Mouse (Mus musculus) erythroblast, adult 5-6 weeks (primary cell): ENCODE results near the gene 1700020A23Rik. TPM values are rescaled to one million over a fixed set of nuclear protein-coding genes. Genes with fewer than 3 reads are reported as not detected.

Source experiments
- ATAC-seq: replicated peaks from 2 replicates; pipeline ENCODE4 v1.8.0; 2016; ENCODE audit warnings: moderate number of reproducible peaks, mild to moderate bottlenecking, moderate TSS enrichment, inconsistent platforms; ENCODE audit not compliant: poor library complexity, low FRiP score, severe bottlenecking
- total RNA-seq, 2 experiments: library from RNA; stranded (forward) in 1 of 2; stranded (reverse) in 1 of 2; fragments of 150-400 nt in 1 of 2; fragments of 200-764, 138-1000 nt in 1 of 2; gene quantifications; 2 replicates each; pipeline versions ENCODE4 v1.2.3 to v1.2.4; 2015 to 2017; ENCODE audit warnings: low replicate concordance in 2 of 2

Gene 1700020A23Rik
- total RNA-seq, 2 experiments from 2014 or later = not detected

DNA sequence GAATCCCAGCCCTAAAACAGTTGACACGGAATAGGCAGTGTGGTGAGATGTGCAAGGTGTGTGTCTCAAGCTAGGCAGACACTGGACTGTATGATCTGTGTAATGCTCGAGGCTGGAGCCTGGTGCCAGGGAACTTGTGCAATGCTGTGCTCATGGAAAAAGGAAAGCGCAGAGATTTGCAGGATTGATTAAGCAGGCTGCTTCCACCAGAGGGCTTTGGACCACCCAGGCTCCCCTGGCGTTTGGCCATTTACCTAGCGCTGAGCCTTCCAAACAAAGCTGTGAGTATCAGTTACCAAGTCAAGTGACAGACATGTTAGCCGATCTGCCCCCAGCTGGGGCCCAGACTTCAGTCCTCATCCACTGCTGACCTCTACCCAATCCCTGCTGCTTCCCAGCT is 3.1 kb downstream of the 1700020A23Rik start:
- no peak for ATAC-seq

DNA sequence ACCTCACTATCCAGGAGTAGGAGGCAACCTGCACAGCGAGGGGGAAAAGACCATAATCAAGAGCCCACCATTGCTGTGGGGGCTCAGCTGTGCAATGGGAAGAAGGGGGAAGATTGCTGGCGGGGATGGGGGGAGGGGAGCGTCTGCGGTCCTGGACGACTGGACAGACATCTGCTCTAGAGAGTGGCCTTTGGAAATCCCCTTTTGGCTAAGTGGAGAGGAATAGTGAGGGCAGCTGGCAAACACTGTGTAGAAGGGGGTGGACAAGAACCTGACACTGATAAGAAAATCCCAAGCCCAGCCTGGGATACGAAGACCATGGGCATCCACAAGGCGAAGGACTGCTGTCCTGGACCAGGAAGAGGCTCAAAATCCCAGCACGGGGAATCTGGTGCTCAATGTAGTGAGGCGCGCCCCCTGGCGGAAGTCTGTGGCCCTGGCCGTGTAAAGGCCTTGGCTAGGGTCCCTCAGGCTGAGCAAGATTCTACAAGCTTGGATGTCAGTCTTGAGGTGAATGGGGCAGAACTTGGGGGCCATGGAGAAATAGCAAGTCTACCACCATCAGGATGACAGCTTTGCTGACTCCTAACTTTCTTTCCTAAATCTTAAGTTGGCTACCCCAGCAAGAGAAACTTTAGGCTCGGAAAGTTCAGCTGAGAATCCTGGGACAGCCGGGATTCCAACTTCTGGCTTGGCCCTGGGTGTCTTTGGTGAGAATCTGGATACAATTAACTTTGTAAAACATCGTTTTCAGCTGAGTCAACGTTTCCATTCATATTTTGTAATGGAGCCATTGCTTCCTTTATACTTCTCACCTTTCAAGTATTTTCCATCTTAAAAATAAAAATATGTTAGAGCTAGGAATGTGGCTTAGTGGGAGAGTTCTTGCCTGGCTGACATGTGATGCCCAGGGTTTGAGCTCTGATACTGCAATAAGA is 6.8 kb downstream of the 1700020A23Rik start:
- peak; percentile 73; the same call in 1 of the 2 replicates for ATAC-seq

DNA sequence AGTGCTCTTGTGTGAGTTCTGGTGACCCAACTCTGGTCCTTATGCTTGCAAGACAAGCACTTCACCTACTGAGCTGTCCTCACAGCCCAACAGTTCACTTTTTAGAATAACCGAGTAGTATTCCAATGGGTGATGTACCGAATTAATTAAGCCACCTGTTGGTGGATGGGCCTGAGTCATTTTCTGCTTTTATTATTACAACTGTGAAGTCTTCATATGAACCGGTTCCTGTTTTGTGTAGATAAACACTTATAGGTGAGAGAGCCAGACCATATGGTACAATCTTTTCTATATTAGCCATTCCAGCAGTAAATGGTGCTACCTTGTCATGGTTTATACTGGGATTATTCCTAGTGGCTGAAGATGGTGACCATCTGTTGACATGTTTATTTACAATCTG is 7.7 kb downstream of the 1700020A23Rik start:
- no peak for ATAC-seq

DNA sequence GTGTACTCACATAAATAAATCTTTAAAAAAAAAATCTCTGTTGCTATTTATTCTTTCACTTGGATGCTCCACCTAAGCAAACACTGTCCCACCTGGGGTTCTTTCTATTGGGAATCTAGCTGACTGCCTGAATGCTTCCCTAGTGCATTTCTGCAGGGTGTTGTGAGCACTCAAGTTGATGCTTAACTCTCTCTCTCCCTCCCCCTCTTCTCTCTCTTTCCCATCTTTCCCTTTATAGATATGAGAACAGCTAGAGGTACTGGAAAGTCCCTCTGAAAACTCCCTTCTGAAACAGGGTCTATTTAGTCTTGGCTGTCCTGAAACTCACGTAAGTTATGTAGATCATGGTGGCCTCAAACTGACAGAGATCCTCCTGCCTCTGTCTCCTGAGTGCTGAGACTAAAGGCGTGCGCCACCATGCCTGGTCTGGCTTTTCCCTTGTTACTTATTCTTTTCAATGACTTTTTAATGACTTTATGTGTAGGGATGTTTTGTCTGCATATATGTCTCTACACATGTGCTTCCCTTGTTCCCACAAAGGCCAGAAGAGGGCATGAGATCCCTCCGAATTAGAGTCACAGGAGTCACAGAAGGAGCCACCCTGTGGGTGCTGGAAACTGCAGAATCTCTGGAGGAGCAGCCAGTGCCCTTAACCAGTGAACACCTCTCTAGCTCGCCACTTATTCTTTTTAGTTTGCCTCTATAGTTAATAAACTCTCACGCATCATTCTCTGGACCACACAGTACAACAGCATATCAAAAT is 9.2 kb downstream of the 1700020A23Rik start:
- no peak for ATAC-seq

DNA sequence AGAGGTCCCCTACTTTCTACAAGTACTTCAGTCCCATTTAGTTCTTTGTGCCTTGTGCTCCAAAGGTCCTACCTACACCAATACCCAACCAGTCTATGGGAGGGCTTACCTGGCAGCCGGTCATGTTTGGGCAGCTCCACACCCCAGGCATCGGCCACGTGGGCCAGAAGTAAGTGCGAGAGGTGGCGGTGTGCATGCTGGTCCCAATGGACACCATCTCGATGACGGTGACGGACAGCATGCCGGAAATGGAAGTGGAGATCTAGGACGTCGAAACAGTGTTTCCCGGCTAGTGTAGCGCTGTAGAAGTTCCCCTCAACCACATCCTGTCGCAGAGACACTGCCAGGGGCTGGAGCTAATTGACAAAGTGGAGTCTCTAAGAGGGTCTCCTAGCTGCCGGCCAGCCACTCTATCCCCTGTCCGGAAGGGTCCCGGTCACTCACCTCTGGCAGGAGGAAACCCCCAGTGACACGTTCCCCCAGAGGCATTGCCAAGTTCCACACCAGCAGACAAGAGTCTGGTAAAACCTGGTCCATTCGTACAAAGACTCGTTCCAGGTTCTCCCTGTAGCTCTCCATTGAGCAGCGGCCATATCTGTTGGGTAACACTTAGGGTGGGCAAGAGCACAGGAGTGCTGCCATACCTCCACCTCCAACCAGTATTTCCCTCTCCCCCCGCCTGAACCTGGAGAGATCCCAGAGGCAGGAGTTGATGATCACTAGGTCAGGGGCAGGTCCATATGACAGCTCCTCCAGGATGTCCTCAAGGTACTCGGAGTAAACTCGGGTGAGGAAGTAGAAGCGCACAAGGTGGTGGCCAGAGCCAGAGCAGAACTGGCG is 16.9 kb downstream of the 1700020A23Rik start:
- no peak for ATAC-seq

DNA sequence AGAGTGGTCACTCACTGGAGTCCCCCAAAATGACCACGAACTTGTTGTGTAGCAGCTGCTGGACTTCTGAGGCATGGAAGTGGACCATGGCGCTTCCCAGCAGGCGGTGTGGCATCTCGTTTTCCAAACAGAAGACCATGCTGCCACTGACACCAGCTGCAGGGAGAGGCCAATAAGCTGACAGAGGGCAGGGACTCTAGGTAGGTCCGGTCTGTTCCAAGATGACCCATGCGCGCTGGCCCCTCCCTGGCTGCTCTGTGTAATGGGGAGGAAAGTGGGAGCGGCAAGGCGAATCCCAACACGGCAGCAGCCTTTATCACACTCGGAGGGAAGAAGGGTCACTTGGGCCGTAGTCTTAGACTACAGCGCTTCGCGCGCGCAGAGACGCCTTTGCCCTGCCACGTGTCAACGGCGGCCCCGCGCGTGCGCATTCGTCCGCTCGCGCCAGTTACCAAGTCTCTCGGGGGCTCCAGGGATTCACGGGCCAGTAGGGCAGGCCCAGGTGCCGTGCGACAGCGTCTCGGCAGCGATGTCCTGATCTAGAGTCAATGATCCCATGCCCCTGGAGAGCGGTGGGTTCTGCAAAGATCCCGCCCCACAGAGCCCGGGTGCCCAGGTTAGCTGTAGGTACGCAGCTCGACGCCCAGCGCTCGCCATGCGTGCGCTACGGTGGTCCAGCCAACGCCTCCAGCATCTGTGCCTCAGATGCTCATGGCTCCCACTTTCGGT is 18.5 kb downstream of the 1700020A23Rik start:
- ATAC-seq = peak; percentile 64

DNA sequence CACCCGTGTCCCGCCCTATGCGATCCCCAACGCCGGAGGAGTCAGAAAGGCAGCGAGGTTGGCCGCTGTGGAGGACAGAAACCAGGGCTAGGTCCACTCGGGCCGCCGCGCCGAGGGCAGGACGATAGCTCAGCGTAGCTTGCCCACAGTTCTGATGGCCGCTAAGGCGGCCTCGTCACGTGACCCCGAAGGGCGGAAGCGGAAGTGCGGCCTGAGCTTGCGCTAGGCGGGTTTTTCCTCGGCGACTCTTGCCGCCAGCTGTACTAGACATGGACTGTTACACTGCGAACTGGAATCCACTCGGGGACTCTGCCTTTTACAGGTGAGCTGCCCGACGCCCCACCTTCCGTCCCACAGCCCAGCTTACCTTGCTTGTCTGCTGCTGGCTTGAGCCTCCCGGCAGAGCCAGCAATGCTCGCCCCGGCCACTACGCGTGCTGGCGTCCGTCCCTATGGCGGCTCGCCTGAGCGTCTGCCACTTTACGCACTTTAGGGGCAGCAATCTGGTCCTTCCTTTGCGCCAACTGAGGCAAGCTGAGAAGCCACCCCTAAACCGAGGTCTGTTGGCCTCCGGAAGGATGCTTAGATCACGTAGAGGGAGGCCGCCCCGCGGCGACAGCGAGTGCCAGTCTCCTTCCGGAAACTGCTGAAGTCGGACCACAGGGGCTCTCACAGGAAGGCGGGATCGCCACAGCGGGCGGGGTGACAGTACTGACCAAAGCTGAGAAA is 19.2 kb downstream of the 1700020A23Rik start, which contains the start of the genes Vps16 and Pced1a:
Gene Vps16, plus strand, starts transcription at position 214 of the 728 bp plus-strand sequence.
Gene Pced1a, minus strand, starts transcription at position 576 of the 728 bp plus-strand sequence.
- ATAC-seq = peak; percentile 91

DNA sequence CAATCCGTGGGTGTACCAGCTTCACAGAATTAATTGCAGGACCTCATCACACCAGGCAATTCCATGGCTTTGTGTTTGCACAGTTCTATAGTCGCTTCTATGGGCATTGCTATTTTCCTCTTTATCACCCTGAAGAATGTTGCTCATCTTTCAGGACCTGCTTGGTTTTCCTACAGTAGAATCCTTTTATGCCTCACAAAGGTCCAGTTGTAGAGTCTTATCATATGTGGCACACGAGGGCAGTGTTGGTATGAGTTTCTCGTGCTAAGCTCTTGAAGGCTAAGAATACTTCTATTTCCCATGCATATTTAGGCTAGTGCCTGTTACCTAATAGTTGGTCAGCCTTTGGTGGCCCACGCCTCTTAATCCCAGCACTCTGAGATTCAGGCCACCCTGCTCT is 20.1 kb downstream of the 1700020A23Rik start:
- ATAC-seq = no peak

DNA sequence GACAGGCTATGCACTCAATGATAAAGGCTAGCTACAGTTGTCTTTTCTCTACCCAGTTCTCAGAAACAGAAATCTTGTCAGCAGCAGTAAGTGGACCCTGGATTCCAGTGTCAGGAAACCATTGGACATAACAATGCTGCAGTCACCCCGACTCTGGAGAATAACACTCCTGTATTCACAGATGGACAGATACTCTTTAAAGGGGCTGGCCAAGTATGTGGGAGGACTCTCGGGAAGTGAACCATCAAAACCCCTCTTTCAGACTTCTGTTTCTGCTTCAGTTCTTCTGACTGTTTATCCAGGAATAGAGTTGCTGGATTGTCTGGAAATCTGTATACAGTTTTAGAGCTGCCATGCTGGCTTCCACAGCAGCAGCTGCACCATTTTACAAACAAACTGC is 24.8 kb downstream of the 1700020A23Rik start:
- ATAC-seq = no peak

DNA sequence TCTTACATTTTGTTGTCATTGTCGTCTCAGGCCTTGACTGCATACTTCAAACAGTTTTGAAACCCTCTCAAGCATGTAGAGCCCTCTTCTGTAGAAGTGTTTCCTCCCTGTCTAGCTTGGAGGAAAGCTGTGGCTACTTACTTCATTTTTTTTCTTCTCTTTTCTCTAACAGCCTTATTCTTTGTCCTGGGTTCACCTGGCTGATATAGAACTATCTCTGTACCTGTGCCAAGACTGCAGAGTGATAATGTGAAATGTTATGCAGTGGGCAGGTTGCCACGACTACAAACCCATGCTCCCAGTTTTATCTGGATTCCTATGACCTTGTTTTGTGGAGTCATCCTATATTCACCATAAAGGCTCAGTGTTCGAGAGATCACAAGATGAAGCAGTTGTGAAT is 25.4 kb downstream of the 1700020A23Rik start:
- no peak for ATAC-seq

DNA sequence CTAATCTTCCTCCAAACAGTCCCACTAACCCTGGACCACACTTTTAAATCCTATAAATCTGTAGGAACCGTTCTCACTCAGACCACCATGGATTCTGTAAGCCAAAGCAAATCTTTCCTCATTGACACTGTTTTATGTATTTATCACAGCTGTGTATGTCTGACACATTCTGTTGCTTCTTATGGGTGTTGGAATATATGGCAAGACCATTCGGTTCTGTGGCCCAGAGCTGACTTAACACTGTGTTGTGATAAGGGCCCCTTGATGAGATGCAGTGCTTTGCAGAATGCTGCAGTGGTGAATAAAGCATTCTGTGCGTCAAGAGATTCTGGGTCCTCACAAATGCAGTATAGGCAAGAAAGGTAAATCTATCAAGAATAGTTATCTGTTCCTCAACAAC is 27.1 kb downstream of the 1700020A23Rik start:
- ATAC-seq = no peak

DNA sequence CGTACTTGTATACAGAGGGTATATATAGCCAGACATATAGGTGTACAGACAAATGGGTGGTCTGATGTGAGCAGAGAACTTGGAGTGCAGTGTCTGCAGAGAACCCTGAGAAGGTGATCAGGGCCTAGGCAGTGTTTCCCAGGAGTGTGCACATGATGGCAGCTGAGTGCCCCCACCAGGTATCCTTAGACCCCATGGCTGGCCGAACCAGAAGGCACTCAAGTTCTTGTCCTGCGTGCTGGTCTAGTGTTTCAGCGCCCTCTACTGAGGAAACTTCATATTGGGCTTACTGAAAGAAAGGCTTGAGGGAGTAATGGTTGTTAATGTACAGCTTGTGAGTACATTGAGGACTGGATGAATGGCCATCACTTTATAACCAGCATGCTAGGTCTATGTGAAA is 28.1 kb downstream of the 1700020A23Rik start:
- ATAC-seq = peak; percentile 71

DNA sequence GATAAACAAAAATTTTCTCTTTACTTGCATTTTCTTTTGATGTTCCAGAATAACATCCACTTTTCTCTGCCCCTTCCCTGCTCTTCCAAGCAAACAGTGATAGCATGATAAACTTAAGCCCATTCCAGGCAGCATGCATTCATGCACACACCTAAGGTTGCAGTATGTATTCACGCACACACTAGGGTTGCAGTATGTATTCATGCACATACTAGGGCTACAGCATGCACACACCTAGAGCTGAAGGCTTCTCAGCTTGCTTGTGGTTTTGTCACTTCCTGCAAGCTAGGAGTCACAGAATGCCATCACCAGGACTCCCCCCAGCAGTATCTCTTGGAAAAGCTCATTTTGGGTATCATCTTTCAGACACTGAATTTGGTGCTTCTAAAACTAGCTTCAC is 31.7 kb downstream of the 1700020A23Rik start:
- ATAC-seq = no peak

DNA sequence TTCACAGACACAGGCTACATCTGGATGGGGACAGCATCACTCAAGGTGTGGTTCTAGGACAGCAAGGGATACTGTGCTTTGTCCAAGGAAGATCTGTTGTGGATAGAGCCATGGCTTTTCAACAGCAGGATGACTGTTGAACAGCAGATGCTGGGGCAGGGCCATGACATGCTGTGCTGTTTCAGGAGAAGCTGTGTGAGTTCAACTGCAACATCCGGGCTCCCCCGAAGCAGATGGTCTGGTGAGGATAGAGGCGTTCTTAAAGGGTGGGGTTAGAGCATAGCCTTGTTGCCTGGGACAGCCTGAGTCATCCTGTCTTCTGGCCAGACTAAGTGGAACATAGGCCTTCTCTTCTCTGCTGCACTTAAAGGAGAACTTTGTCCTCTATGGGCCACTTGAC is 33.8 kb downstream of the 1700020A23Rik start:
- ATAC-seq = no peak

DNA sequence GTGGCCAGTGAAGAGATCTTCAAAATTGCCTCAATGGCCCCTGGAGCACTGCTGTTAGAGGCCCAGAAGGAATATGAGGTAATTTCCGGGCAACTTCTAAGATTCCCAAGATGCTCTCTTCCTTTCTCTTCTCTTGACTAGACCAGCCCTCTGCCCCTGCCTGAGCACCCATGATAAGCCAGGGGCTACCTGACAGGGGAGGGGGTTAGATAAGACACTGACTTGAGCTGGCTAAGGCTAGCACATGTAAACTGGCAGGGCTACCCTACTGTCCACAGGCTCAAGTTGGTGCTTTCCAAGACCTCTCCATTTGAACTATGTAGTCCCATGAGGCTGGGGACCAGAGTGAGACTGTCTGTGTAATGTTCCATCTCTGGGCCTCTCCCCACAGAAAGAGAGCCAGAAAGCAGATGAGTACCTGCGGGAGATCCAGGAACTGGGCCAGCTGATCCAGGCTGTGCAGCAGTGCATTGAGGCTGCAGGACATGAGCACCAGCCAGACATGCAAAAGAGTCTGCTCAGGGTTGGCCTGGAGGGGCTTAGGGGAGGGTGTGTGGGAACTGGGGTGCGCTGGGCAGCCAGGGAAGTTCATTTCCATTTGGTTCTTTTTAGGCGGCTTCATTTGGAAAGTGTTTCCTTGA is 34.9 kb downstream of the 1700020A23Rik start:
- no peak for ATAC-seq

DNA sequence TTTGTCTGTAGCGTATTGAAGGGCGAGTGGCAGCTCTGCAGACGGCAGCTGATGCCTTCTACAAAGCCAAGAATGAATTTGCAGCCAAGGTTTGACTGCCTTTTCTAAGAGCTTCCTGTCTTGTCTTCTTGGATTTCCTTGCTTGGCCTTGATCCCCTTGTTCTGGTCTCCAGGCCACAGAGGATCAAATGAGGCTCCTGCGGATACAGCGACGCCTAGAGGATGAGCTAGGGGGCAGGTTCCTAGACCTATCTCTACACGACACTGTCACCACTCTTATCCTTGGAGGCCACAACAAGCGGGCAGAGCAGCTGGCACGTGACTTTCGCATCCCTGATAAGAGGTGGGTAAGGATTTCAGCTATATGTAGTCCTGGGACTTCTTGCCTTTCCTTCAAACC is 37.1 kb downstream of the 1700020A23Rik start:
- peak; percentile 73 for ATAC-seq

DNA sequence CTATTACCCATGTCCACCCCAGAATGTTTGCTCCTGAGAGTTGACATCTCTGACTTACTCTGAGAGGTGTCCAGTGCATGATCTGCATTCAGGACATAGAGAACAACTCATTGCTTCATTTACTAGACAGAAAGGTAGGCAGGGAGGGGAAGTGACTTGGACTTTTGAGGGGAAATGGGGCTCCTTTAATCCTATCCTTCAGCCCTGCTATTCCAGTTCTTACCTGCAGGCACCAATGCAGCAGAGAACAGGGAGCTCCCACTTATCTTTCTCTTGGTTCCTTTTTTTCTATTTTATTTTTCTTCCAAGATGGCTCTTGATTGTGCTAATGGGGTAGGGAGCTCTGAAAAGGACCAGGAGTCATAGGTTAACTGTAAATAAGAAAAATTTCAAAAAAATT is 43.4 kb downstream of the 1700020A23Rik start:
- ATAC-seq = no peak
